Mouse (Mus musculus) G1E (cell line): ENCODE measurements around the gene Olfr311.
"Not testable (repeated sequence)": the region's sequence is repeated elsewhere in the genome, so short reads cannot be mapped to it uniquely, and the experiment has no call there.

Experiments used
- CTCF ChIP-seq: IDR thresholded peaks from 2 replicates; pipeline ENCODE4 v1.5.1; 2012; ENCODE audit warnings: low read depth, low read length, inconsistent platforms, mixed read lengths
- GATA1 ChIP-seq: IDR thresholded peaks from 2 replicates; pipeline ENCODE4 v1.6.1; 2012; ENCODE audit warnings: borderline replicate concordance, low read length, inconsistent platforms, mixed read lengths
- GATA2 ChIP-seq: IDR thresholded peaks from 2 replicates; pipeline ENCODE4 v1.6.1; 2012; ENCODE audit warnings: low read depth, low read length, inconsistent platforms, borderline replicate concordance

DNA sequence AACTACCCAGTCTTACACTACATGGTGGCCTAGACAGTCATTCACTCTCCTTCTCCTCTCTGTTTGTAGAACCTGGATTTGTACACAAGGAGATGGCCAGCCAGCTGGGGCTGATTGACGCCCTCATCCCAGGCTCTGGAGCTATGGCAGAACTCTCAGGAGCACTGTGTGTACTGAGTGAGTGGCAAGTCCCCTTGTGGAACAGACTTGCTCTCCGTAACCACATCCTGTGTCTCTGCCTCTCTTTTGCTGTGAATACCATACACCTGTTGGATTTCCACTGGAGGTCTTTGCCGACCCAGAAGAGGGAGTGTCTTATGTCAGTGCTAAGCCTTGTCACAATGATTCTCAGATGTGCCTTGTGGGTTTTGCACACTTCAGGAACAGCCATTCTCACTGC is 6.5 kb upstream of the Olfr311 start:
- TF ChIP-seq CTCF, GATA1, GATA2: not testable (repeated sequence)
